Mouse (Mus musculus) kidney, adult 9 months (tissue): ENCODE results near the gene Defa2.
"Not testable (repeated sequence)": the region's sequence is repeated elsewhere in the genome, so short reads cannot be mapped to it uniquely, and the experiment has no call there.

Experiments
- DNase-seq: peaks from one replicate; pipeline ENCODE4 v3.0.0; 2022

The Defa2 gene

GRCm38 (mm10) chr8:21378215-21378614 is at the start of gene Defa2:
TSS of gene Defa2 (plus strand) at chr8:21378515.
- DNase-seq: not testable (repeated sequence)

- DNase-seq: not testable (repeated sequence)
Measured at GRCm38 (mm10) chr8:21391511-21391910, 13.2 kb downstream of the Defa2 start, which contains the start of gene Defa33. TSS of gene Defa33 (plus strand) at chr8:21391811.

- DNase-seq: not testable (repeated sequence)
Measured at GRCm38 (mm10) chr8:21427111-21427510, 48.8 kb downstream of the Defa2 start, which contains the start of gene Defa36. TSS of gene Defa36 (plus strand) at chr8:21427411.
